Mouse (Mus musculus) G1E (cell line): ENCODE data around the gene Zfp992.
"Not testable (repeated sequence)": the region's sequence is repeated elsewhere in the genome, so short reads cannot be mapped to it uniquely, and the experiment has no call there.

Experiments
- CTCF ChIP-seq: IDR thresholded peaks from 2 replicates; pipeline ENCODE4 v1.5.1; 2012; ENCODE audit warnings: low read depth, low read length, inconsistent platforms, mixed read lengths
- GATA1 ChIP-seq: IDR thresholded peaks from 2 replicates; pipeline ENCODE4 v1.6.1; 2012; ENCODE audit warnings: borderline replicate concordance, low read length, inconsistent platforms, mixed read lengths
- POLR2AphosphoS5 ChIP-seq: IDR thresholded peaks from 2 replicates; pipeline ENCODE4 v1.6.1; 2012; ENCODE audit warnings: low read depth, low read length, inconsistent platforms; ENCODE audit not compliant: insufficient replicate concordance
- TAL1 ChIP-seq: conservative IDR thresholded peaks from 2 replicates; pipeline ENCODE4 v1.6.1; 2012; ENCODE audit warnings: low read depth, low read length, inconsistent platforms, mixed read lengths

DNA sequence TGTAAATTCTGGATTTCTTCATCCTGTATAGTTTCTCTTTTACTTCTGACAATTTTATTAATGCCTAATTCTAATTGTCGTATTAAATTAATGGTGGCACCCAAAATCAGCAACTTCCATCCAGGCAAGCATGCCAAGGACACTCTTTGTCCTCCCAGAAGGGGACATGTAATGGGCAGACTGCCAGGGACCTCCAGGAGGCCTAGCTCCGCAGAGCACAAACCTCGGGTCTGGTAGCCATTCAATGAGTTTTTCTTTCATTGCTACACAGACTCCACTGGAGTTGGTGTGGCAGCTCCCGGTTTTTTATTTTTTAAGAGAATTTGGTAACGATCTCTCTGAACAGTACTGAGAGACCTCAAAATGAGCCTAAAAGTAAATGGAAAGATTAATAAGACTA, 11.9 kb downstream of the Zfp992 start:
- not testable (repeated sequence) for TF ChIP-seq CTCF, GATA1, TAL1, POLR2AphosphoS5
